Mouse (Mus musculus): ENCODE results near the gene Dpp7.

Dpp7 gene

GRCm38 (mm10) chr2:25356208-25357079 lies at the start of gene Dpp7:
TSS of gene Dpp7 (minus strand) at chr2:25356359.
- peak; percentile 79 to 87 for DNase-seq (ENCODE audit: low spot score in 2 of 2)

- no peak for DNase-seq (ENCODE audit: low spot score in 2 of 2)
These were observed 47.8 kb upstream of the Dpp7 start for GRCm38 (mm10) chr2:25403994-25404393.

- DNase-seq (ENCODE audit: low spot score in 2 of 2), result no peak
These were observed 46.9 kb upstream of the Dpp7 start for GRCm38 (mm10) chr2:25402972-25403601.

GRCm38 (mm10) chr2:25402377-25402971 lies 46.3 kb upstream of the Dpp7 start:
- DNase-seq (ENCODE audit: low spot score in 2 of 2), result peak; percentile 82 to 93

GRCm38 (mm10) chr2:25400764-25401163 lies 44.6 kb upstream of the Dpp7 start:
- peak in 1 of 2 experiments; percentile 25 for DNase-seq (ENCODE audit: low spot score in 2 of 2)

- DNase-seq (ENCODE audit: low spot score in 2 of 2), result no peak
These were observed 44.1 kb upstream of the Dpp7 start for GRCm38 (mm10) chr2:25400291-25400690.

GRCm38 (mm10) chr2:25399051-25399450 lies 42.9 kb upstream of the Dpp7 start, which contains the start of gene Npdc1:
TSS of gene Npdc1 (plus strand) at chr2:25399351.
- no peak for DNase-seq (ENCODE audit: low spot score in 2 of 2)

- DNase-seq (ENCODE audit: low spot score in 2 of 2), result no peak
These were observed 41.9 kb upstream of the Dpp7 start for GRCm38 (mm10) chr2:25398065-25398464.

- DNase-seq (ENCODE audit: low spot score in 2 of 2), result no peak
These were observed 40.9 kb upstream of the Dpp7 start for GRCm38 (mm10) chr2:25397010-25397409.

GRCm38 (mm10) chr2:25396597-25396983 lies 40.4 kb upstream of the Dpp7 start:
- no peak for DNase-seq (ENCODE audit: low spot score in 2 of 2)

GRCm38 (mm10) chr2:25395721-25396596 lies 39.8 kb upstream of the Dpp7 start, which contains the start of gene Entpd2:
TSS of gene Entpd2 (plus strand) at chr2:25395874.
- peak in 1 of 2 experiments; percentile 12 for DNase-seq (ENCODE audit: low spot score in 2 of 2)

GRCm38 (mm10) chr2:25394281-25395221 lies 38.4 kb upstream of the Dpp7 start:
- DNase-seq (ENCODE audit: low spot score in 2 of 2), result no peak

GRCm38 (mm10) chr2:25391266-25391665 lies 35.1 kb upstream of the Dpp7 start:
- no peak for DNase-seq (ENCODE audit: low spot score in 2 of 2)

- no peak for DNase-seq (ENCODE audit: low spot score in 2 of 2)
These were observed 28.3 kb upstream of the Dpp7 start for GRCm38 (mm10) chr2:25384492-25384891.

- DNase-seq (ENCODE audit: low spot score in 2 of 2), result no peak
These were observed 20.4 kb upstream of the Dpp7 start for GRCm38 (mm10) chr2:25376589-25376988.

- DNase-seq (ENCODE audit: low spot score in 2 of 2), result no peak
These were observed 17.3 kb upstream of the Dpp7 start for GRCm38 (mm10) chr2:25373431-25373830.

GRCm38 (mm10) chr2:25372644-25373391 lies 16.7 kb upstream of the Dpp7 start:
- peak in 1 of 2 experiments; percentile 78 for DNase-seq (ENCODE audit: low spot score in 2 of 2)

GRCm38 (mm10) chr2:25371764-25372643 lies 15.8 kb upstream of the Dpp7 start, which contains the start of gene Sapcd2:
TSS of gene Sapcd2 (plus strand) at chr2:25372321.
- DNase-seq (ENCODE audit: low spot score in 2 of 2), result peak; percentile 87 to 90
